Mouse (Mus musculus) thymus, postnatal 4 days (tissue): ENCODE results near the gene Rtl9.

Source experiments
- DNase-seq: peaks from one replicate; pipeline ENCODE4 v3.0.0; 2021

Gene Rtl9

GRCm38 (mm10) chrX:143099044-143099754, at the start of gene Rtl9:
Rtl9 (plus strand) TSS chrX:143099594.
- DNase-seq, result peak; percentile 22

- peak; percentile 23 for DNase-seq
Measured at GRCm38 (mm10) chrX:143051478-143051877, 47.9 kb upstream of the Rtl9 start.

GRCm38 (mm10) chrX:143051921-143052320, 47.5 kb upstream of the Rtl9 start:
- no peak for DNase-seq

GRCm38 (mm10) chrX:143058829-143059228, 40.6 kb upstream of the Rtl9 start:
- peak; percentile 86 for DNase-seq

- DNase-seq, result no peak
Measured at GRCm38 (mm10) chrX:143062641-143063355, 36.6 kb upstream of the Rtl9 start.

- peak; percentile 25 for DNase-seq
Measured at GRCm38 (mm10) chrX:143063780-143064179, 35.6 kb upstream of the Rtl9 start.

- no peak for DNase-seq
Measured at GRCm38 (mm10) chrX:143064288-143064687, 35.1 kb upstream of the Rtl9 start.

GRCm38 (mm10) chrX:143066320-143067114, 32.9 kb upstream of the Rtl9 start:
- DNase-seq, result no peak

GRCm38 (mm10) chrX:143067115-143067514, 32.3 kb upstream of the Rtl9 start:
- DNase-seq, result no peak

GRCm38 (mm10) chrX:143067576-143067975, 31.8 kb upstream of the Rtl9 start:
- no peak for DNase-seq

- no peak for DNase-seq
Measured at GRCm38 (mm10) chrX:143080458-143081336, 18.7 kb upstream of the Rtl9 start.

- no peak for DNase-seq
Measured at GRCm38 (mm10) chrX:143082732-143083131, 16.7 kb upstream of the Rtl9 start.

- no peak for DNase-seq
Measured at GRCm38 (mm10) chrX:143088225-143088624, 11.2 kb upstream of the Rtl9 start.

- DNase-seq, result no peak
Measured at GRCm38 (mm10) chrX:143090904-143091588, 8.3 kb upstream of the Rtl9 start.

GRCm38 (mm10) chrX:143097551-143097950, 1.8 kb upstream of the Rtl9 start:
- no peak for DNase-seq

- DNase-seq, result no peak
Measured at GRCm38 (mm10) chrX:143103146-143103545, 3.8 kb downstream of the Rtl9 start.

GRCm38 (mm10) chrX:143105866-143106265, 6.5 kb downstream of the Rtl9 start:
- no peak for DNase-seq

- no peak for DNase-seq
Measured at GRCm38 (mm10) chrX:143112546-143112945, 13.2 kb downstream of the Rtl9 start.
